ENCODE assay signal across 1 mouse cellular context in the genomic region with DNA sequence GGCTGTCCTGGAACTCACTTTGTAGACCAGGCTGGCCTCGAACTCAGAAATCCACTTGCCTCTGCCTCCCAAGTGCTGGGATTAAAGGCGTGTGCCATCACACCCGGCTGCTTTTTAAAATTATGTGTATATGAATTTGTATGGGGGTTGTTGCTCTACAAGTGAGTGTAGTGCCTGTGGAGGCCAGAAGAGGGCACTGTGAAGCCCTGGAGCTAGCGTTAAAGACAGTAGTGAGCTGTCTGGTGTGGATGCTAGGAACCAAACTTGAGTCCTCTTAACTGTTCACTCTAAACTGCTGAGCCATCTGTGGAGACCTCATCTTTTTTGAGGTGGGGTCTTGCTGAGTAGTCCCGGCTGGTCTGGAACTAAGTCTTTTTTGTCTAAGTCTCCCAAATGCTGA.
TF ChIP-seq lines count a peak whose summit lies in the region.

No protein-coding gene starts in this region.

TF ChIP-seq in ES-E14, 5 proteins besides CTCF, POLR2A, EP300 and RAD21:
- TF ChIP-seq CHD2 (IDR thresholded peaks at IDR 0.05; ENCODE audit: low read depth, low read length), result no peak
